Mouse (Mus musculus): Measurements from ENCODE around the gene Ttll10.

DNA sequence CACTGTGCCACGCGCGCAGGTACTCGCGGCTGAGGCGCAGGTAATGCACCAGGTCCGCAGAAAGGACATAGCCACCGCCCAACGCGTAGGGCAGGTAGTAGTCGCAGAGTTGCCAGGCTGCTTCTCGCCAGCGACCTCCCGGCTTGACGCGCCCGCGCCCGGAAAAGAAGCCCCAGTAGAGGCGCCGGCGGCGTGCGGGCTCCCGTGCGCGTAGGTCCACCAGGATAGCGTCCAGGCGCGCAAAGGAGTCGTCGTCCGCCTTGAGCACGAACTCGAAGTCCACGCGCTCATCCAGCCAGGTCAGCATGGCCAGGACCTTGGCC lies 67.3 kb downstream of the Ttll10 start:
- TF ChIP-seq CTCF (IDR thresholded peaks at IDR 0.05; ENCODE audit: insufficient read depth, low read length) = no peak
- TF ChIP-seq POLR2A (IDR thresholded peaks at IDR 0.05; ENCODE audit: borderline replicate concordance, extremely low read depth, low read depth, low read length) = no peak

Measured in lung, adult 2 months (tissue).